Mouse (Mus musculus): ENCODE measurements around the gene Ralgds. TPM values are rescaled to one million over a fixed set of nuclear protein-coding genes. Genes with fewer than 3 reads are reported as not detected.

Ralgds gene
- total and polyA plus RNA-seq, 3 experiments, result 9.7 to 19.5 (median 12.2) TPM

- TF ChIP-seq CTCF (IDR thresholded peaks at IDR 0.05) (no peak), EP300 (IDR thresholded peaks at IDR 0.05; ENCODE audit: insufficient read depth, low read depth, low read length) (peak; percentile 35; the same call in 1 of the 2 replicates), POLR2A (IDR thresholded peaks at IDR 0.05; ENCODE audit: insufficient read depth, low read depth, low read length) (no peak)
- no peaks in the 10 kb centered on the region for H3K27me3 ChIP-seq (ENCODE audit: control insufficient read depth, insufficient read depth, low read length)
- peak in 1 of 2 experiments; percentile 70 for DNase-seq
- H3K4me1 ChIP-seq (ENCODE audit: control insufficient read depth, insufficient read depth, low read length), result peaks cover 28% of the 10 kb centered on the region
- H3K27ac ChIP-seq, result peak overlapping the region; percentile 34
- intact Hi-C loops (cut with DNase I), result no loop called here
- no peaks in the 10 kb centered on the region for H3K36me3 ChIP-seq (ENCODE audit: control insufficient read depth, insufficient read depth, low read length)
- no peaks in the 10 kb centered on the region for H3K79me2 ChIP-seq (replicated peaks; ENCODE audit: control insufficient read depth, insufficient read depth, low read length)
- no peak overlapping the region for H3K4me3 ChIP-seq
- WGBS, result 33% methylated on average over 2 of the region's 2 CpGs
- no peak overlapping the region for H3K9ac ChIP-seq (ENCODE audit: low read depth, low read length)
Observed at GRCm38 (mm10) chr2:28539949-28540348, 27.0 kb downstream of the Ralgds start.

- H3K9ac ChIP-seq (ENCODE audit: low read depth, low read length), result no peak overlapping the region
- H3K4me1 ChIP-seq (ENCODE audit: control insufficient read depth, insufficient read depth, low read length), result peaks cover 21% of the 10 kb centered on the region
- 84% methylated on average over 8 of the region's 8 CpGs for WGBS
- H3K4me3 ChIP-seq, result no peak overlapping the region
- DNase-seq, result no peak
- TF ChIP-seq CTCF (IDR thresholded peaks at IDR 0.05) (no peak), POLR2A (IDR thresholded peaks at IDR 0.05; ENCODE audit: insufficient read depth, low read depth, low read length) (no peak), EP300 (IDR thresholded peaks at IDR 0.05; ENCODE audit: insufficient read depth, low read depth, low read length) (no peak)
- no peaks in the 10 kb centered on the region for H3K79me2 ChIP-seq (replicated peaks; ENCODE audit: control insufficient read depth, insufficient read depth, low read length)
- H3K27ac ChIP-seq, result no peak overlapping the region
- H3K27me3 ChIP-seq (ENCODE audit: control insufficient read depth, insufficient read depth, low read length), result no peaks in the 10 kb centered on the region
- no peaks in the 10 kb centered on the region for H3K36me3 ChIP-seq (ENCODE audit: control insufficient read depth, insufficient read depth, low read length)
- intact Hi-C loops (cut with DNase I), result no loop called here
Observed at GRCm38 (mm10) chr2:28540587-28541227, 27.8 kb downstream of the Ralgds start.

GRCm38 (mm10) chr2:28543894-28544293, 31.0 kb downstream of the Ralgds start:
- Histone ChIP-seq H3K4me3 (no peak overlapping the region), H3K9ac (ENCODE audit: low read depth, low read length) (no peak overlapping the region), H3K79me2 (replicated peaks; ENCODE audit: control insufficient read depth, insufficient read depth, low read length) (no peaks in the 10 kb centered on the region), H3K27ac (no peak overlapping the region), H3K4me1 (ENCODE audit: control insufficient read depth, insufficient read depth, low read length) (peaks cover 15% of the 10 kb centered on the region), H3K27me3 (ENCODE audit: control insufficient read depth, insufficient read depth, low read length) (no peaks in the 10 kb centered on the region), H3K36me3 (ENCODE audit: control insufficient read depth, insufficient read depth, low read length) (no peaks in the 10 kb centered on the region)
- intact Hi-C loops (cut with DNase I), result no loop called here
- TF ChIP-seq POLR2A (IDR thresholded peaks at IDR 0.05; ENCODE audit: insufficient read depth, low read depth, low read length) (no peak), CTCF (IDR thresholded peaks at IDR 0.05) (no peak), EP300 (IDR thresholded peaks at IDR 0.05; ENCODE audit: insufficient read depth, low read depth, low read length) (no peak)
- DNase-seq, result no peak
- 83% methylated on average over 8 of the region's 8 CpGs for WGBS

GRCm38 (mm10) chr2:28545976-28546375, 33.1 kb downstream of the Ralgds start:
- Histone ChIP-seq H3K79me2 (replicated peaks; ENCODE audit: control insufficient read depth, insufficient read depth, low read length) (no peaks in the 10 kb centered on the region), H3K4me1 (ENCODE audit: control insufficient read depth, insufficient read depth, low read length) (peaks cover 1% of the 10 kb centered on the region; the same call in 1 of the 2 replicates), H3K4me3 (no peak overlapping the region), H3K9ac (ENCODE audit: low read depth, low read length) (no peak overlapping the region), H3K27me3 (ENCODE audit: control insufficient read depth, insufficient read depth, low read length) (no peaks in the 10 kb centered on the region), H3K36me3 (ENCODE audit: control insufficient read depth, insufficient read depth, low read length) (no peaks in the 10 kb centered on the region), H3K27ac (no peak overlapping the region)
- no peak for DNase-seq
- intact Hi-C loops (cut with DNase I), result no loop called here
- no peak for TF ChIP-seq POLR2A (IDR thresholded peaks at IDR 0.05; ENCODE audit: insufficient read depth, low read depth, low read length)
- no peak for TF ChIP-seq EP300 (IDR thresholded peaks at IDR 0.05; ENCODE audit: insufficient read depth, low read depth, low read length)
- TF ChIP-seq CTCF (IDR thresholded peaks at IDR 0.05), result no peak

GRCm38 (mm10) chr2:28546560-28546959, 33.6 kb downstream of the Ralgds start:
- H3K9ac ChIP-seq (ENCODE audit: low read depth, low read length), result no peak overlapping the region
- WGBS, result 77% methylated on average over 6 of the region's 6 CpGs
- H3K79me2 ChIP-seq (replicated peaks; ENCODE audit: control insufficient read depth, insufficient read depth, low read length), result no peaks in the 10 kb centered on the region
- no peaks in the 10 kb centered on the region for H3K36me3 ChIP-seq (ENCODE audit: control insufficient read depth, insufficient read depth, low read length)
- H3K4me1 ChIP-seq (ENCODE audit: control insufficient read depth, insufficient read depth, low read length), result peaks cover 1% of the 10 kb centered on the region; the same call in 1 of the 2 replicates
- intact Hi-C loops (cut with DNase I), result no loop called here
- H3K27me3 ChIP-seq (ENCODE audit: control insufficient read depth, insufficient read depth, low read length), result no peaks in the 10 kb centered on the region
- no peak for DNase-seq
- no peak overlapping the region for H3K27ac ChIP-seq
- no peak overlapping the region for H3K4me3 ChIP-seq
- no peak for TF ChIP-seq CTCF (IDR thresholded peaks at IDR 0.05)
- TF ChIP-seq POLR2A (IDR thresholded peaks at IDR 0.05; ENCODE audit: insufficient read depth, low read depth, low read length), result no peak
- TF ChIP-seq EP300 (IDR thresholded peaks at IDR 0.05; ENCODE audit: insufficient read depth, low read depth, low read length), result no peak
